Mouse (Mus musculus) embryonic fibroblast, embryonic 13.5 days (primary cell): ENCODE measurements around the gene Ripply3.

Experiments used
- CTCF ChIP-seq: IDR thresholded peaks from 2 replicates; pipeline ENCODE4 v1.5.1; 2011; ENCODE audit warnings: mild to moderate bottlenecking, control low read depth, low read length, moderate library complexity, borderline replicate concordance; ENCODE audit not compliant: insufficient read depth
- POLR2A ChIP-seq: IDR thresholded peaks from 2 replicates; pipeline ENCODE4 v1.6.1; 2011; ENCODE audit warnings: low read depth, mild to moderate bottlenecking, control low read depth, low read length, moderate library complexity

- TF ChIP-seq POLR2A: no peak
- no peak for TF ChIP-seq CTCF
These were observed 51.2 kb downstream of the Ripply3 start for GRCm38 (mm10) chr16:94379386-94379785.
